Mouse (Mus musculus) lung, embryonic 14.5 days (tissue): Measurements from ENCODE around the gene Defb7. TPM values are rescaled to one million over a fixed set of nuclear protein-coding genes. Genes with fewer than 3 reads are reported as not detected.

ENCODE experiments used
- ATAC-seq: fragments of 200-750 bp; cut with Nextera tagmentation; 2 replicates; pipeline ENCODE4 v1.8.0; 2017; ENCODE audit warnings: mild to moderate bottlenecking, moderate TSS enrichment, moderate library complexity; ENCODE audit not compliant: insufficient read depth
- DNase-seq: peaks from one replicate; pipeline ENCODE4 v3.0.0-alpha.2; 2015
- H3K27ac ChIP-seq: fragments of 300-500 bp; sonication (generic); 2 replicates; pipeline ENCODE4 v1.5.1; 2014; ENCODE audit warnings: low read depth, mild to moderate bottlenecking, moderate library complexity
- H3K27me3 ChIP-seq: fragments of 300-500 bp; sonication (generic); 2 replicates; pipeline ENCODE4 v1.6.1; 2014; ENCODE audit warnings: low read length, control low read depth; ENCODE audit not compliant: insufficient read depth
- H3K36me3 ChIP-seq: fragments of 300-500 bp; sonication (generic); 2 replicates; pipeline ENCODE4 v1.6.1; 2014; ENCODE audit warnings: control low read depth; ENCODE audit not compliant: insufficient read depth
- H3K4me1 ChIP-seq: fragments of 300-500 bp; sonication (generic); 2 replicates; pipeline ENCODE4 v1.6.1; 2014; ENCODE audit warnings: antibody characterized with exemption, control low read depth; ENCODE audit not compliant: insufficient read depth
- H3K4me2 ChIP-seq: fragments of 300-500 bp; sonication (generic); 2 replicates; pipeline ENCODE4 v1.6.1; 2014; ENCODE audit warnings: mild to moderate bottlenecking
- H3K4me3 ChIP-seq: fragments of 300-500 bp; sonication (generic); 2 replicates; pipeline ENCODE4 v1.5.1; 2014; ENCODE audit warnings: low read depth, low read length
- H3K9ac ChIP-seq: fragments of 300-500 bp; sonication (generic); 2 replicates; pipeline ENCODE4 v1.6.1; 2014
- H3K9me3 ChIP-seq: fragments of 300-500 bp; sonication (generic); 2 replicates; pipeline ENCODE4 v1.6.1; 2016; ENCODE audit warnings: low read depth, low read length, control low read depth
- CTCF ChIP-seq: IDR thresholded peaks from 2 replicates; pipeline ENCODE4 v1.5.1; 2016; ENCODE audit warnings: antibody characterized with exemption, low read depth
- WGBS: fragments of 180-500 bp; shearing (Covaris S2); extraction: QIAGEN DNeasy Blood & Tissue Kit; methylation state at CpG from one replicate; pipeline ENCODE4 v1.1.7; 2014; 5-methylcytosine and 5-hydroxymethylcytosine counted together
- microRNA-seq: library from miRNA; unstranded; fragments of <30 nt; microRNA quantifications from one replicate; pipeline ENCODE4, GENCODE M21; 2016; ENCODE audit warnings: borderline number of aligned reads
- polyA plus RNA-seq: library from polyadenylated mRNA; unstranded; fragments of >200 nt; fragmentation: Nextera tagmentation; extraction: Ambion mirVana; gene quantifications from 2 replicates; pipeline ENCODE4 v1.2.1, GENCODE M21; 2014

The Defb7 gene
- polyA plus RNA-seq = not detected in 2 replicates

DNA sequence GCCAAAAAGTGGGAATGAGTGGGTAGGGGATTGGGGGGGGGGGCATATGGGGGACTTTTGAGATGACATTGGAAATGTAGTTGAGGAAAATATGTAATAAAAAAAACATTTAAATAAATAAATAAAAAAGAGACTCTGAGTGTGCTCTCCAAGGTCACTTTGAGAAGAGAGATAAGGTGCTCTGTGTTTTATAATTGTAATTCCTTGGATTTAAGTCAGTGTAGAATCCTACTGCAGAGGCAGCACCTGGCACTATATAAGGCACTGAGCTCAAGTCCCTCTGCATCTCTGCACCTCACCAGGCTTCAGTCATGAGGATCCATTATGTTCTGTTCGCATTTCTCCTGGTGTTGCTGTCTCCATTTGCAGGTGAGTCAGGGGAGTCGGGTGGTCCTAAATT is at the start of gene Defb7:
Gene Defb7, plus strand, starts transcription at position 301 of the 400 bp plus-strand sequence.
- Histone ChIP-seq H3K27me3 (no peaks in the 10 kb centered on the region), H3K27ac (no peak within 1 kb of the TSS), H3K4me3 (no peak within 1 kb of the TSS), H3K36me3 (no peaks in the 10 kb centered on the region), H3K4me1 (no peaks in the 10 kb centered on the region), H3K9me3 (no peaks in the 10 kb centered on the region; the same call in 1 of the 2 replicates), H3K4me2 (no peak within 1 kb of the TSS), H3K9ac (no peak within 1 kb of the TSS)
- DNase-seq (no peak), ATAC-seq (no peak)
- WGBS = 83% methylated on average over 2 of the region's 2 CpGs
- TF ChIP-seq CTCF = no peak

DNA sequence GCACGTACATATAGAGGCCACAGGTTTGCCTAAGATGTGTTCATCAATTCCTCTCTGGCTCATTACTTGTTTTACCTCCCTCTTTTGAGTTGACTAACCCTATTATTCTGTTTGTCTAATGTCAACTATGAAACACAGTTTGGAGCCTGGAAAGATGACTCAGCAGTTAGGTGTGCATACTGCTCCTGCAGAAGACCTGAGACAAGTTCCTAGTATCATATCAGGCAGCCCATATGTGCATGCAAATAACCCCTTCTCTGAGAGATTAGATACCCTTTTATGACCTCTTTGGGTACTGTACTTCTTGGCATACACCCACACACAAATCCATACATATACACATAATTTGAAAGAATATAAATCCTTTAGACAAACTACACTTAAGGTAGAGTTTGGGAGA is 48.5 kb upstream of the Defb7 start:
- 63% methylated on average over 1 of the region's 1 CpGs for WGBS
- TF ChIP-seq CTCF = no peak
- Histone ChIP-seq H3K4me1 (no peaks in the 10 kb centered on the region), H3K4me2 (no peak overlapping the region), H3K9me3 (no peaks in the 10 kb centered on the region), H3K27ac (no peak overlapping the region), H3K27me3 (no peaks in the 10 kb centered on the region), H3K9ac (no peak overlapping the region), H3K4me3 (no peak overlapping the region), H3K36me3 (no peaks in the 10 kb centered on the region)
- no peak for DNase-seq
- ATAC-seq = no peak

DNA sequence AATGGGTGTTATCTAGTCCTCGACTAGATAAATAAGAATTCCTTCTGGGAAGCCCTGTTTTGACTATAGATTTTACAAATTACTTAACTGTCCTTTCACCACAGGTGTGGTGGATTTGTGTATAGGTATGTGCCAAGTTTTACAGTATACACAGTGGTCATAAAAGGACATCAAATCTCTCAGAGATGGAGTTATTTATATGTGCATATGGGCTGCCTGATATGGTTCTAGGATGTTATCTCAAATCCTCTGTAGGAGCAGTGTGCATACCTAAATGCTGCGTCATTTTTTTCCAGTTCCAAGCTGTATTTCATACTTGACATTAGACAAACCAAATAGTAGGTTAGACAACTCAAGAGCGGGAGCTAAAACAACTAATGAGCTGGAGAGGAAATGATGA is 33.5 kb upstream of the Defb7 start:
- H3K4me1 ChIP-seq = no peaks in the 10 kb centered on the region
- H3K27me3 ChIP-seq = no peaks in the 10 kb centered on the region
- H3K36me3 ChIP-seq = no peaks in the 10 kb centered on the region
- H3K4me2 ChIP-seq = no peak overlapping the region
- no peak for TF ChIP-seq CTCF
- 74% methylated on average over 3 of the region's 3 CpGs for WGBS
- DNase-seq (no peak), ATAC-seq (no peak)
- no peak overlapping the region for H3K9ac ChIP-seq
- H3K27ac ChIP-seq = no peak overlapping the region
- no peak overlapping the region for H3K4me3 ChIP-seq
- H3K9me3 ChIP-seq = no peaks in the 10 kb centered on the region

DNA sequence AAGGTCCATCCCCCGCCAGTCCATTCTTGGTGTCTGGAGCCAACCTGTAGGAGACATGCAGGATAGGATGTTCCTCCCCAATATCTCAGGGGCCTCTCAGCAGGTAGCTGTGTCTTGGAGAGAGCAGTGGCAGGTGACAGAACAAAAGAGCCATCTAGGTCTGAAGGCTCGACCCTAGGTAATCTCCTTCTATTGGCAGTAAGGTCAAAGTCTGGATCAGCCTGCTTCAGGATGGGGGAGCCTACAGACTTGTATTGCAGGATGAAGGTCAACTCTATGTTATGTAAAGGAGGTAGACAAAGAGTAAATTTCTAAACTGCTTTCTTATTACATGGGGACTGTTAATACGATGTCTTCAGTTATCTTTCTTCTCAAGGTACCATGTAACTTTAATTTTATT is 25.9 kb upstream of the Defb7 start:
- Histone ChIP-seq H3K36me3 (no peaks in the 10 kb centered on the region), H3K4me3 (no peak overlapping the region), H3K9ac (no peak overlapping the region), H3K27me3 (no peaks in the 10 kb centered on the region), H3K4me1 (no peaks in the 10 kb centered on the region), H3K27ac (no peak overlapping the region), H3K9me3 (no peaks in the 10 kb centered on the region), H3K4me2 (no peak overlapping the region)
- WGBS = 75% methylated on average over 3 of the region's 3 CpGs
- TF ChIP-seq CTCF = no peak
- DNase-seq = no peak
- no peak for ATAC-seq

DNA sequence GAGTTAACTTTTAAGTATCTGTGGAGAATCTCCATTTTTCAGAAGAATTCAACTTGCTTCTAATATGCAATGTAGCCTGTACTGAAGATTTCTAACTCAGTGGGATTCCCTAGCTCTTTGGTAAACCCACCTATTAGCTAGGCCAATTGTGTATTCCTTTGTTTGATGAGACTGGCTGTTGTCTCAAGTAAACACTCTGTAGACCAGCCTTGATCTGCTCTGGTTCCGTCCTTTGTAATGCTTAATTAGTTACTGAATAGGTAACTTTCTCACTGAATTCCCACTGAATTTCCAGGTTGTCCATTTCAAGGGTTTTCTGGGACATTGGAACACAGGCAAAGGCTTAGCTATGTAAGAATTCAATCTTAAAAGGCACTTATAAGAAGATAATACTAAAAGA is 5.6 kb downstream of the Defb7 start:
- no peaks in the 10 kb centered on the region for H3K36me3 ChIP-seq
- 66% methylated on average over 1 of the region's 1 CpGs for WGBS
- no peaks in the 10 kb centered on the region for H3K27me3 ChIP-seq
- H3K4me2 ChIP-seq = no peak overlapping the region
- no peak overlapping the region for H3K4me3 ChIP-seq
- no peak overlapping the region for H3K9ac ChIP-seq
- H3K27ac ChIP-seq = no peak overlapping the region
- H3K9me3 ChIP-seq = no peaks in the 10 kb centered on the region; the same call in 1 of the 2 replicates
- TF ChIP-seq CTCF = no peak
- no peaks in the 10 kb centered on the region for H3K4me1 ChIP-seq
- ATAC-seq (no peak), DNase-seq (no peak)

DNA sequence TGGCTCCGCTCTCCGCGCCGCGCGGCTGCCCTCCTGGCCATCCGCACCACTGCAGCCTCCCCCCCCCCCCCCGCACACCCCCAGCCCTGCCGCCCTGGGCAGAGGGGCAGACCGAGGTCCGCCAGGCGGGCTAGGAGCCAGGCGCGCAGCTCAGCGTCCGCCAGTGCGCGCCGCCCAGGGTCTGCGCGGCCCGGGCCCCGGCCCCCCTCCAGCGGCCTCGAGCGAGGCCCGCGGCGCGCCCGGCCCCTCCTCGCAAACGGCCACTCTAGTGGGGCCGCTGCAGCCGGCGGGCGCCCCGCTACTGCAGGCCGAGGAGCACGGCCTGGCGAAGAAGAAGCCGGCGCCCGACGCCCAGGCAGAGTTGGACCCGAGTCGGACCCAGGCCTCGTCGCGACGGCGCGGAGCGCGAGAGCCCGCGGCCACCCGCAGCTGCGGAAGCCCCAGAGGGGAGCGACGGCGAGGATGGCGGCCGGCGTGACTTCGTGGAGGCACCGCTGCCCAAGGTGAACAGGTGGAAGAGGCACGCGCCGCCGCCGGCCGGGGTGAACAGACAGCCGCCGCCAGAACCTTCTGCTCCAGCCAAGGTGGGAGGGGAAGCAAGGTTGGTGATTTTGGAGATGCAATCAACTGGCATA is 40.4 kb downstream of the Defb7 start:
- peak overlapping the region; percentile 59 for H3K4me2 ChIP-seq
- no peaks in the 10 kb centered on the region for H3K36me3 ChIP-seq
- H3K9ac ChIP-seq = no peak overlapping the region; the same call in 1 of the 2 replicates
- ATAC-seq (peak; percentile 85), DNase-seq (peak; percentile 25)
- WGBS = 6% methylated on average over 66 of the region's 75 CpGs
- H3K27me3 ChIP-seq = peaks cover 16% of the 10 kb centered on the region; the same call in 1 of the 2 replicates
- TF ChIP-seq CTCF = no peak
- no peaks in the 10 kb centered on the region for H3K9me3 ChIP-seq
- H3K4me1 ChIP-seq = no peaks in the 10 kb centered on the region
- no peak overlapping the region for H3K27ac ChIP-seq
- H3K4me3 ChIP-seq = peak overlapping the region; percentile 30

DNA sequence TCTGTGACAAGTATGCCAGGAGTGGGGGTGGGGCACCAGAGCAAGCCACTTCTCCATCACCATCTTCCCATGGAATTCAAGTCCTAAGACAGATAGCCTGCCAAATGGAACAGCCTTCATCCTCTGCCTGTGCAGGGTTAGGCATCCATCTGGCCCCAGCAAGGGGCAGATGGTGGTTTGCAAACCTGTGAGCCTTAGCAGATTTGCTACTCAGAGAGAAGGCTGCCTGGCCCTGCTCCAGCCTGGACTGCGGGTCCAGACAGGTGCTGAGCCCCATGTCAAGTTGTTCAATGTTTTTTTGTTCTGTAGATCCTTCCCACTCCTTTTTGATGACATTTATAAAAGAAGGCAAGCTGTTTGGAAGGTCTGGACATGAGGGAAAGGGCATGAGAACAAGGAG is 45.5 kb downstream of the Defb7 start:
- no peaks in the 10 kb centered on the region for H3K36me3 ChIP-seq
- no peak overlapping the region for H3K27ac ChIP-seq
- WGBS = 82% methylated on average over 1 of the region's 1 CpGs
- ATAC-seq (no peak), DNase-seq (no peak)
- H3K4me2 ChIP-seq = no peak overlapping the region
- peaks cover 11% of the 10 kb centered on the region; the same call in 1 of the 2 replicates for H3K27me3 ChIP-seq
- TF ChIP-seq CTCF = no peak
- H3K4me3 ChIP-seq = no peak overlapping the region
- no peaks in the 10 kb centered on the region for H3K4me1 ChIP-seq
- H3K9me3 ChIP-seq = no peaks in the 10 kb centered on the region
- H3K9ac ChIP-seq = no peak overlapping the region

Small RNA genes within 50 kb of the gene (microRNA-seq; reads per million reads assigned to microRNA genes)
- gene Gm27288 = not detected
- not detected for gene Gm27852

Other genes with a start within 250 kb of the Defb7 start
- gene Defb5, start 247.5 kb upstream of the Defb7 start, polyA plus RNA-seq = not detected in 2 replicates
- not detected in 2 replicates for gene Defb3, start 201.7 kb upstream of the Defb7 start, polyA plus RNA-seq
- not detected in 2 replicates for gene Defb8, start 47.5 kb upstream of the Defb7 start, polyA plus RNA-seq
- gene 4930467E23Rik, start 234.5 kb downstream of the Defb7 start, polyA plus RNA-seq = 0.14 TPM in 1 of 2 replicates, not detected in the other